Comparison of ENCODE assay signal across 9 mouse cellular contexts in the genomic region with DNA sequence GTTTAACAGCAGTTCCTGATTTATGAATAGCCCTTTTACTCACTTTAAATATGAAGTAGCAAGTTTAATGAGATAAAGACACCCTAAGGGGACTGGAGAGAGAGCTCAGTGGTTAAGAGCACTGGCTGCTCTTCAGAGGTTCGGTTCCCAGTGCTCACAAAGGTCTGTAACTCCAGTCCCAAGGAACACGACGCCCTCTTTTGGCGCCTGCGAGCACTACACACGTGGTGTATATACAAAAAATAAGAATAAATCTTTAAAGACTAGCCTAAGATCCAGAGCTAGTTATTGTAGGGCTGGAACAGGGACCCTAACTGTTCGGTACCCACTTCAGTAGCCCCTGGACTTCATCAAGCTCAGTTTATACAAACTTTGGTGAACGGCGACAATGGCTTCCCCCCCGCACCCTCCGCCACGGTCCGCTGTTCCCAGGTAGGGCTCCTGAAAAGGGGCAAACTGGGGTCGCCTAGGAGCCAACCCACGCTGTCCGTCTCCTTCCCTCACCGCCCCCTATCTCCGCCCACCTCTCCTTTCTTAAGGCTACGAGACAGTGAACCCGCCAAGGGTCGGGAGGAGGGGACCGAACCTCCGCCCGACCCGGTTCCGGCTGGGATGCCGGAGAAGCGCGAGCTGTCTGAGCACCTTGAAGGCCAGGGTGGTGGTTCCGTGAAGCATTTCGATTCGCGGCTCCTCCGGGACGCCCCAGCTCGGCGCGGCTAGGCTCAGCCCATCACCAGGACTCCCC. TPM values are rescaled to one million over a fixed set of nuclear protein-coding genes. Genes with fewer than 3 reads are reported as not detected.
DNase-seq lines count a peak whose midpoint lies in the region; ATAC-seq and TF ChIP-seq lines count a peak whose summit lies in the region.
"Had no signal": no experiment of that assay in that cellular context is flagged by ENCODE, and none has a peak within 500 bp of the region (broad histone marks: within the 10 kb centered on the region; RNA-seq: fewer than 3 reads in every experiment).

No protein-coding gene starts in this region.

- peak; percentile 41 for DNase-seq in lung, embryonic 14.5 days
- no peak for DNase-seq in lung, postnatal 25 days (ENCODE audit: low spot score)
- no peak for DNase-seq in liver, embryonic 13.5 days
- DNase-seq in layer of hippocampus, postnatal 10 days (ENCODE audit: low spot score in 2 of 2) = no peak
- DNase-seq in layer of hippocampus, adult 9-10 months (ENCODE audit: low spot score) = no peak

- no peaks in the 10 kb centered on the region for H3K9me3 ChIP-seq in lung, embryonic 14.5 days (ENCODE audit: low read depth, low read length)
- H3K9me3 ChIP-seq in forebrain, embryonic 15.5 days = no peaks in the 10 kb centered on the region
- H3K9me3 ChIP-seq in liver, embryonic 13.5 days (replicated peaks) = no peaks in the 10 kb centered on the region
- H3K9me3 ChIP-seq in stomach, embryonic 14.5 days (ENCODE audit: control insufficient read depth, low read depth, low read length) = no peaks in the 10 kb centered on the region

- peak overlapping the region; percentile 89 for H3K9ac ChIP-seq in lung, embryonic 14.5 days
- H3K9ac ChIP-seq in forebrain, embryonic 15.5 days (replicated peaks) = peak overlapping the region; percentile 93
- H3K9ac ChIP-seq in liver, embryonic 13.5 days = peak overlapping the region; percentile 92
- H3K9ac ChIP-seq in stomach, embryonic 14.5 days (replicated peaks; ENCODE audit: low read depth, low read length) = peak overlapping the region; percentile 74

- H3K27me3 ChIP-seq in lung, embryonic 14.5 days (ENCODE audit: insufficient read depth, low read length) = no peaks in the 10 kb centered on the region
- H3K27me3 ChIP-seq in forebrain, embryonic 15.5 days = no peaks in the 10 kb centered on the region
- H3K27me3 ChIP-seq in liver, embryonic 13.5 days = no peaks in the 10 kb centered on the region
- H3K27me3 ChIP-seq in stomach, embryonic 14.5 days (ENCODE audit: control insufficient read depth, insufficient read depth, low read length) = no peaks in the 10 kb centered on the region

- H3K4me3 ChIP-seq in lung, embryonic 14.5 days (ENCODE audit: low read depth, low read length) = peak overlapping the region; percentile 78
- peak overlapping the region; percentile 91 for H3K4me3 ChIP-seq in forebrain, embryonic 15.5 days
- H3K4me3 ChIP-seq in liver, embryonic 13.5 days (replicated peaks) = peak overlapping the region; percentile 88
- H3K4me3 ChIP-seq in stomach, embryonic 14.5 days (ENCODE audit: low read depth, low read length) = peak overlapping the region; percentile 84

- peak; percentile 28; the same call in 1 of the 2 replicates for TF ChIP-seq CTCF in lung, embryonic 14.5 days (IDR thresholded peaks at IDR 0.05; ENCODE audit: low read depth)

- peak overlapping the region; percentile 76 for H3K4me2 ChIP-seq in lung, embryonic 14.5 days
- H3K4me2 ChIP-seq in forebrain, embryonic 15.5 days (replicated peaks) = peak overlapping the region; percentile 75
- H3K4me2 ChIP-seq in liver, embryonic 13.5 days = peak overlapping the region; percentile 82
- peak overlapping the region; percentile 70 for H3K4me2 ChIP-seq in stomach, embryonic 14.5 days (replicated peaks; ENCODE audit: low read depth, low read length)

- peak overlapping the region; percentile 77; the same call in 1 of the 2 replicates for H3K27ac ChIP-seq in lung, embryonic 14.5 days (ENCODE audit: low read depth)
- H3K27ac ChIP-seq in forebrain, embryonic 15.5 days (replicated peaks) = peak overlapping the region; percentile 83
- H3K27ac ChIP-seq in liver, embryonic 13.5 days = peak overlapping the region; percentile 80
- peak overlapping the region; percentile 64 for H3K27ac ChIP-seq in stomach, embryonic 14.5 days (ENCODE audit: low read length)

- 1% methylated on average over 38 of the region's 38 CpGs for WGBS in lung, embryonic 14.5 days
- 1% methylated on average over 38 of the region's 38 CpGs for WGBS in forebrain, embryonic 15.5 days
- WGBS in liver, embryonic 13.5 days (ENCODE audit: insufficient replicate concordance) = 1% methylated on average over 38 of the region's 38 CpGs
- WGBS in stomach, embryonic 14.5 days = 2% methylated on average over 38 of the region's 38 CpGs

- H3K36me3 ChIP-seq in lung, embryonic 14.5 days (ENCODE audit: insufficient read depth) = peaks cover 33% of the 10 kb centered on the region
- H3K36me3 ChIP-seq in forebrain, embryonic 15.5 days = peaks cover 12% of the 10 kb centered on the region
- H3K36me3 ChIP-seq in liver, embryonic 13.5 days = peaks cover 33% of the 10 kb centered on the region
- peaks cover 11% of the 10 kb centered on the region for H3K36me3 ChIP-seq in stomach, embryonic 14.5 days (ENCODE audit: control insufficient read depth, insufficient read depth, low read length)

- H3K4me1 ChIP-seq in lung, embryonic 14.5 days (ENCODE audit: insufficient read depth) = no peaks in the 10 kb centered on the region
- peaks cover 18% of the 10 kb centered on the region for H3K4me1 ChIP-seq in forebrain, embryonic 15.5 days
- peaks cover 22% of the 10 kb centered on the region for H3K4me1 ChIP-seq in liver, embryonic 13.5 days (replicated peaks)
- H3K4me1 ChIP-seq in stomach, embryonic 14.5 days (ENCODE audit: control insufficient read depth, insufficient read depth, low read length) = no peaks in the 10 kb centered on the region

- peak; percentile 43 for ATAC-seq in lung, embryonic 14.5 days (ENCODE audit: insufficient read depth)
- peak; percentile 48 for ATAC-seq in activated CD4-positive, CD25-positive, alpha-beta regulatory T cell, adult 4 months
- ATAC-seq in forebrain, embryonic 15.5 days (replicated peaks) = peak; percentile 61
- ATAC-seq in liver, embryonic 13.5 days (ENCODE audit: low read depth) = peak; percentile 61
- peak; percentile 56; the same call in 1 of the 2 replicates for ATAC-seq in stomach, embryonic 14.5 days (ENCODE audit: insufficient number of reproducible peaks, insufficient read depth, low FRiP score, low read depth)

RNA-seq across cellular contexts. Expression of a gene that starts 0.5 kb away (rescaled TPM):
- 374 and 393 TPM in 2 replicates for polyA plus RNA-seq in lung, embryonic 14.5 days (2014; fragmentation: Nextera tagmentation; extraction: Ambion mirVana)
- 100 to 1,000 TPM; 178 to 210 TPM for polyA plus RNA-seq in activated CD4-positive, CD25-positive, alpha-beta regulatory T cell, adult 4 months (2017; shearing (Covaris generic))
- polyA plus RNA-seq in forebrain, embryonic 15.5 days (2015; fragmentation: Nextera tagmentation; extraction: Ambion mirVana) = 430 and 444 TPM in 2 replicates
- polyA plus RNA-seq in liver, embryonic 13.5 days (2015; fragmentation: Nextera tagmentation; extraction: Ambion mirVana) = 262 and 266 TPM in 2 replicates
- polyA plus RNA-seq in stomach, embryonic 14.5 days (2014; fragmentation: Nextera tagmentation; extraction: Ambion mirVana) = 355 and 361 TPM in 2 replicates
- 100 to 1,000 TPM; 201 to 217 TPM for total RNA-seq in layer of hippocampus, postnatal 10 days (2021)

RNA-seq across cellular contexts. Expression of a gene that starts 3.9 kb away (rescaled TPM):
- not detected in 2 replicates for polyA plus RNA-seq in lung, embryonic 14.5 days (2014; fragmentation: Nextera tagmentation; extraction: Ambion mirVana)
- not detected for polyA plus RNA-seq in activated CD4-positive, CD25-positive, alpha-beta regulatory T cell, adult 4 months (2017; shearing (Covaris generic))
- polyA plus RNA-seq in forebrain, embryonic 15.5 days (2015; fragmentation: Nextera tagmentation; extraction: Ambion mirVana) = 0.15 TPM in 1 of 2 replicates, not detected in the other
- not detected in 2 replicates for polyA plus RNA-seq in liver, embryonic 13.5 days (2015; fragmentation: Nextera tagmentation; extraction: Ambion mirVana)
- polyA plus RNA-seq in stomach, embryonic 14.5 days (2014; fragmentation: Nextera tagmentation; extraction: Ambion mirVana) = 0.06 TPM in 1 of 2 replicates, not detected in the other
- under 1 TPM; 0.21 to 0.25 TPM for total RNA-seq in layer of hippocampus, postnatal 10 days (2021)
- polyA plus RNA-seq: gonadal fat pad, adult 2 months had no signal

RNA-seq across cellular contexts. Expression of a gene that starts 11.5 kb away (rescaled TPM):
- polyA plus RNA-seq in lung, embryonic 14.5 days (2014; fragmentation: Nextera tagmentation; extraction: Ambion mirVana) = 8.3 and 9.4 TPM in 2 replicates
- 1 to 10 TPM; 2.3 TPM for polyA plus RNA-seq in activated CD4-positive, CD25-positive, alpha-beta regulatory T cell, adult 4 months (2017; shearing (Covaris generic))
- 8.0 and 8.9 TPM in 2 replicates for polyA plus RNA-seq in forebrain, embryonic 15.5 days (2015; fragmentation: Nextera tagmentation; extraction: Ambion mirVana)
- polyA plus RNA-seq in liver, embryonic 13.5 days (2015; fragmentation: Nextera tagmentation; extraction: Ambion mirVana) = 2.7 and 3.0 TPM in 2 replicates
- 7.9 and 8.3 TPM in 2 replicates for polyA plus RNA-seq in stomach, embryonic 14.5 days (2014; fragmentation: Nextera tagmentation; extraction: Ambion mirVana)
- total RNA-seq in layer of hippocampus, postnatal 10 days (2021) = 1 to 10 TPM; 5.1 to 5.5 TPM

RNA-seq across cellular contexts. Expression of a gene that starts 23.4 kb away (rescaled TPM):
- polyA plus RNA-seq in lung, embryonic 14.5 days (2014; fragmentation: Nextera tagmentation; extraction: Ambion mirVana) = not detected in 2 replicates
- polyA plus RNA-seq in activated CD4-positive, CD25-positive, alpha-beta regulatory T cell, adult 4 months (2017; shearing (Covaris generic)) = not detected
- not detected in 2 replicates for polyA plus RNA-seq in forebrain, embryonic 15.5 days (2015; fragmentation: Nextera tagmentation; extraction: Ambion mirVana)
- not detected in 2 replicates for polyA plus RNA-seq in liver, embryonic 13.5 days (2015; fragmentation: Nextera tagmentation; extraction: Ambion mirVana)
- polyA plus RNA-seq in stomach, embryonic 14.5 days (2014; fragmentation: Nextera tagmentation; extraction: Ambion mirVana) = not detected in 2 replicates
- total RNA-seq in layer of hippocampus, postnatal 10 days (2021) = not detected
- polyA plus RNA-seq: gonadal fat pad, adult 2 months had no signal

RNA-seq across cellular contexts. Expression of a gene that starts 23.8 kb away (rescaled TPM):
- 5.2 and 5.4 TPM in 2 replicates for polyA plus RNA-seq in lung, embryonic 14.5 days (2014; fragmentation: Nextera tagmentation; extraction: Ambion mirVana)
- under 1 TPM; 0.16 to 0.31 TPM for polyA plus RNA-seq in activated CD4-positive, CD25-positive, alpha-beta regulatory T cell, adult 4 months (2017; shearing (Covaris generic))
- polyA plus RNA-seq in forebrain, embryonic 15.5 days (2015; fragmentation: Nextera tagmentation; extraction: Ambion mirVana) = 7.6 and 8.6 TPM in 2 replicates
- 0.25 and 0.38 TPM in 2 replicates for polyA plus RNA-seq in liver, embryonic 13.5 days (2015; fragmentation: Nextera tagmentation; extraction: Ambion mirVana)
- polyA plus RNA-seq in stomach, embryonic 14.5 days (2014; fragmentation: Nextera tagmentation; extraction: Ambion mirVana) = 4.5 and 5.1 TPM in 2 replicates
- 10 to 100 TPM; 14.7 to 17.2 TPM for total RNA-seq in layer of hippocampus, postnatal 10 days (2021)
